Mouse (Mus musculus): ENCODE measurements around the gene Myocd. TPM values are rescaled to one million over a fixed set of nuclear protein-coding genes. Genes with fewer than 3 reads are reported as not detected.

The Myocd gene
- polyA plus RNA-seq (2012; ENCODE audit: low replicate concordance) = not detected in 2 replicates

DNA sequence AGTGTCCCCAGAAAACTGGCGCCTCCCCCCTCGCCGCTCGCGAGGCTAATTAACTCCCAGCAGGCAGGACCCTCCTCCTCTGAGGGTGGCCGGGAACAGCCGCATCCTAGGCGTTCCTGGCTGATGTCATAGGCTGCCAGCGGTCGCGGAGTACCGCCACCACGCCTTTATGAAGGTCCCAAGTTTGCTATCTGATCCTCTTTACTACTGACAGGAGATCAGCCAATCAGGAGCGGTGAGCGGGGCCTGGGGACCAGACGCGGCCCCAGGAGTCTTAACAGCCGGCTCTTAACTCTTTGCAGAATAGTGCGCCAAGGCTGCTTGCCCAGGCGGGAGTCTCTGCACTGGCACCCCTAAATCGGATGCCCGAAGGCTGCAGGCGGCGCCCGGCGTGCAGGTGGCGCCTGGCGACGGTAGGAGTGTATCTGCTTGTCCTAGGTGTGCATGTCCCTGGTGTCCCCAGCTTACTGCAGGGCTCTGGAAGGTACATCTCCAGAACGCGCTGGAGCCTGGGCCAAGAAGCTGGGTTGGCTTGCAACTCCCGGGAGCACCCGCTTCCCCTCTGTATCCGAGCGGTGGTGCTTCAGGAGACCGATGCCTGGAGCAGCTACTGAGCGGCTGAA, at the start of gene Myocd:
Myocd (minus strand) TSS at position 139 of the 623 bp plus-strand sequence.

DNA sequence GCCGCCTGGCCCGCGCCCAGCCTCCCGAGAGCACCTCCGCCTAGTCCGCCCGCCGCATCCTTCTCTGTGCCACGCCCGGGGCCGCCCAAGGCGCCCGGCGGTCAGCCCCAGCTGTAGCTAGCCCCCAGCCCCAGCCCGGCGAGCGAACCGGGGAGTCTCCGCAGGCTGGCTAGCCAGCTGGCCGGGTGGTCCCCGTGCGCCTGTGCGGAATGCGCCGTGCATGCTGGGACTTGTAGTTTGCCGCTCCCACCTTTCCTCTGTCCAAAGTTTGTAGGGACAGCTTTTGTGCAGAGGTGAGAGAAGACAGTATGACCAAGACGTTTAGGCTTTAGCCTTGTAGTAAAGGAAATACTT, 107.0 kb downstream of the Myocd start, which contains the start of gene Arhgap44:
Arhgap44 (minus strand) TSS at position 195 of the 354 bp plus-strand sequence.

DNA sequence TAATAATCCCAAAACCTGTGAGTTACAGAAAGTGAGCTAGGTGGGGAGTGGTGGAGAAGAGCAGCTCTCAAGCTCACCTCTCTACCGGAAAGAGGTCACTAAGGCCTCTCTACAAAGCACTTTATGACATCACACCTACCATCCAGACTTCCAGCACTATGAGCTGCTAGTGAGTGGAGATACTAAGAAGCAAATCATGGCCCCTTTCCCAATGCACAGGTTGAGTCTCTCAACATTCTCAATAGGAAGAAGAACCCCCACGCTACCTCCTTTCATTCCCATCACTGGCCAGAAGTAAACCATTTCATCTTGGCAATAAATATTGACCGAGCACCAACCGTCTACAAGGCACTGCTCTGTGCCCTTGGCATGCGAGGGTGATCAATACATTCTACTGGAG, 110.0 kb downstream of the Myocd start, which contains the start of gene 1700086D15Rik:
1700086D15Rik (minus strand) TSS at position 101 of the 400 bp plus-strand sequence.

Other genes with a start within 250 kb of the Myocd start
- not detected in 2 replicates for gene 1700086D15Rik, start 110.1 kb downstream of the Myocd start, polyA plus RNA-seq (2012; ENCODE audit: low replicate concordance)
- 0.04 TPM in 1 of 2 replicates, not detected in the other for gene Arhgap44, start 107.0 kb downstream of the Myocd start, polyA plus RNA-seq (2012; ENCODE audit: low replicate concordance)